Mouse (Mus musculus) embryonic fibroblast, embryonic 13.5 days (primary cell): Measurements from ENCODE around the gene Rarres1.

ENCODE experiments used
- CTCF ChIP-seq: IDR thresholded peaks from 2 replicates; pipeline ENCODE4 v1.5.1; 2011; ENCODE audit warnings: mild to moderate bottlenecking, control low read depth, low read length, moderate library complexity, borderline replicate concordance; ENCODE audit not compliant: insufficient read depth
- POLR2A ChIP-seq: IDR thresholded peaks from 2 replicates; pipeline ENCODE4 v1.6.1; 2011; ENCODE audit warnings: low read depth, mild to moderate bottlenecking, control low read depth, low read length, moderate library complexity

DNA sequence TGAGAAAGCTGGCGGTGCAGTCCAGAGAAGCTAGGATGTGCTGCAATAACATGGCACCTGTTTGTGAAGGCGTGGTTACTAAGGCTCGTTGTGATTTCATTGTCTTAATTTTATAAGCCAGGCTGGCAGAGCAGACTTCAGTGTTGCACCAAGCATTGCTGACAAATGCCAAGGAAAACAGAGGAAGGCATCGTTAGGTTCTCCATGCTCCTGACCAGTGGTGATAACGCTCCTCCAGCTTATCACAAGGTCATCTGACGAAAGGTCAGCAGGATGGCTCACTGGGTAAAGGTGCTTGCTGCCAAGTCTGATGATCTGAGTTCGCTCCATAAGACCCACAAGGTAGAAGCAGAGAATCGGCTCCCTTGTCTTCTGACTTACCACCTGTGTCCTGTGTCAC lies 7.4 kb upstream of the Rarres1 start:
- TF ChIP-seq POLR2A (no peak), CTCF (no peak)
